Mouse (Mus musculus) stomach, embryonic 15.5 days (tissue): ENCODE data around the gene Foxn3. TPM values are rescaled to one million over a fixed set of nuclear protein-coding genes. Genes with fewer than 3 reads are reported as not detected.

Experiments used
- ATAC-seq: fragments of 200-750 bp; cut with Nextera tagmentation; 2 replicates; pipeline ENCODE4 v1.8.0; 2017; ENCODE audit warnings: low read depth, moderate number of reproducible peaks, moderate TSS enrichment; ENCODE audit not compliant: insufficient read depth, low FRiP score
- H3K27ac ChIP-seq: fragments of 300-500 bp; sonication (generic); 2 replicates; pipeline ENCODE4 v1.5.1; 2015; ENCODE audit warnings: mild to moderate bottlenecking, inconsistent platforms
- H3K27me3 ChIP-seq: fragments of 300-500 bp; sonication (generic); replicated peaks from 2 replicates; pipeline ENCODE4 v1.6.1; 2015; ENCODE audit warnings: inconsistent platforms
- H3K36me3 ChIP-seq: fragments of 300-500 bp; sonication (generic); 2 replicates; pipeline ENCODE4 v1.6.1; 2015; ENCODE audit warnings: inconsistent platforms
- H3K4me1 ChIP-seq: fragments of 300-500 bp; sonication (generic); 2 replicates; pipeline ENCODE4 v1.6.1; 2015; ENCODE audit warnings: inconsistent platforms
- H3K4me2 ChIP-seq: fragments of 300-500 bp; sonication (generic); 2 replicates; pipeline ENCODE4 v1.6.1; 2015; ENCODE audit warnings: mild to moderate bottlenecking, inconsistent platforms
- H3K4me3 ChIP-seq: fragments of 300-500 bp; sonication (generic); replicated peaks from 2 replicates; pipeline ENCODE4 v1.5.1; 2015; ENCODE audit warnings: inconsistent platforms
- H3K9ac ChIP-seq: fragments of 300-500 bp; sonication (generic); 2 replicates; pipeline ENCODE4 v1.6.1; 2015; ENCODE audit warnings: inconsistent platforms
- H3K9me3 ChIP-seq: fragments of 300-500 bp; sonication (generic); 2 replicates; pipeline ENCODE4 v1.6.1; 2016; ENCODE audit warnings: inconsistent platforms
- WGBS: fragments of 180-500 bp; shearing (Covaris S2); methylation state at CpG from one replicate; pipeline ENCODE4 v1.1.7; 2015; 5-methylcytosine and 5-hydroxymethylcytosine counted together
- polyA plus RNA-seq: library from polyadenylated mRNA; unstranded; fragments of >200 nt; fragmentation: Nextera tagmentation; extraction: Ambion mirVana; gene quantifications from 2 replicates; pipeline ENCODE4 v1.2.1, GENCODE M21; 2015

Gene Foxn3
- polyA plus RNA-seq, 1 experiment from 2014 or later: 58.0 TPM

DNA sequence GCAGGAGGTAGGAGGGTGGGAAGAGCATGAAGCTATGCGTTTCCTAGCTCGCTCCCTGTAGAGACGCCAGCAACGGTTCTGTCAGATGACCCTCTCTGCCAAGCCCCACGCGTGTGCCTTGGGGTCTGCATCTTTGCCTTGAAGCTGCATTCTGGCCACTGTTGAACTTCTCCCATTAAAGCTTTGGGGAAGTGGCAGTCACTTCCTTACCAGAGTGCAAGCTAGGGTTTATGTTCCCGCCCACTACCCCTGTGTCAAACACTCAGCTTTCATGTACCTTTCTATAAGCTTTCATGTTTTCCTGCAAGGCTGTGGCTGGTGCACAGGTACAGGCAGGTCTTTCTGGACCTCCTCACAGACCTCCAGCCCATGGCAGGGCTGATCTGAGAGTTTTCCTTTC is 409.2 kb downstream of the Foxn3 start:
- Histone ChIP-seq H3K27me3 (no peaks in the 10 kb centered on the region), H3K4me1 (no peaks in the 10 kb centered on the region), H3K36me3 (no peaks in the 10 kb centered on the region), H3K4me2 (no peak overlapping the region), H3K4me3 (no peak overlapping the region), H3K27ac (no peak overlapping the region), H3K9ac (no peak overlapping the region), H3K9me3 (no peaks in the 10 kb centered on the region)
- no peak for ATAC-seq
- WGBS: 69% methylated on average over 7 of the region's 7 CpGs

DNA sequence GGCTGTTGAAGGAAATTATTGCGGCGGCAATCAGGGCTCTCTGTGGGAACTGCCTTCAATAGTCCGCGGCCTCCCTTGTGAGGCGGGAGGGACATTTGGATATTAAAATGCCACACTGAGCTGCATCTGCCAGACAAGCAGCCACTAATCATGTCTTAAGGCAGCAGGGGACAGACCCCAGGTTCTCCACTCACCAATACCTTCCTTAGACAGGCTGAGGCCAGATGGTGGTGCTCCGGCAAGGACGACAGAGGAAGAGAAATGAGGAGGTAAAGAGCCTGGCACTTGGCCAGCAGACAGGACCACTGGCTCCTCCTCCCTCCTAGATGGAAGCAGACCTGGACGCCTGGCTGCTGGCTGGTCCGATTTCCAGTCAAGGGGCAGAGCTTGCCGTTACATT is 409.7 kb downstream of the Foxn3 start:
- no peak overlapping the region for H3K4me2 ChIP-seq
- H3K9me3 ChIP-seq: no peaks in the 10 kb centered on the region
- no peak overlapping the region for H3K27ac ChIP-seq
- no peaks in the 10 kb centered on the region for H3K27me3 ChIP-seq
- WGBS: 31% methylated on average over 10 of the region's 10 CpGs
- H3K9ac ChIP-seq: no peak overlapping the region
- peak; percentile 47; the same call in 1 of the 2 replicates for ATAC-seq
- no peaks in the 10 kb centered on the region for H3K4me1 ChIP-seq
- no peak overlapping the region for H3K4me3 ChIP-seq
- no peaks in the 10 kb centered on the region for H3K36me3 ChIP-seq

- Histone ChIP-seq H3K4me3 (no peak overlapping the region), H3K4me2 (no peak overlapping the region), H3K27me3 (no peaks in the 10 kb centered on the region), H3K9ac (no peak overlapping the region), H3K9me3 (no peaks in the 10 kb centered on the region), H3K36me3 (no peaks in the 10 kb centered on the region), H3K4me1 (no peaks in the 10 kb centered on the region), H3K27ac (no peak overlapping the region)
- no peak for ATAC-seq
- WGBS: 46% methylated on average over 4 of the region's 4 CpGs
Measured at GRCm38 (mm10) chr12:99150126-99150525, 413.3 kb downstream of the Foxn3 start.

- H3K4me3 ChIP-seq: no peak overlapping the region
- H3K4me1 ChIP-seq: no peaks in the 10 kb centered on the region
- no peak for ATAC-seq
- H3K9ac ChIP-seq: no peak overlapping the region
- no peaks in the 10 kb centered on the region for H3K36me3 ChIP-seq
- H3K27ac ChIP-seq: no peak overlapping the region
- 91% methylated on average over 6 of the region's 6 CpGs for WGBS
- no peak overlapping the region for H3K4me2 ChIP-seq
- H3K9me3 ChIP-seq: no peaks in the 10 kb centered on the region
- no peaks in the 10 kb centered on the region for H3K27me3 ChIP-seq
Measured at GRCm38 (mm10) chr12:99149193-99149592, 414.2 kb downstream of the Foxn3 start.
